Mouse (Mus musculus) retina, adult 2 months (tissue): Measurements from ENCODE around the gene Cabp7.

ENCODE experiments used
- DNase-seq: peaks from one replicate; pipeline ENCODE4 v3.0.0-alpha.2; 2012; ENCODE audit warnings: low read depth, low spot score

Gene Cabp7

DNA sequence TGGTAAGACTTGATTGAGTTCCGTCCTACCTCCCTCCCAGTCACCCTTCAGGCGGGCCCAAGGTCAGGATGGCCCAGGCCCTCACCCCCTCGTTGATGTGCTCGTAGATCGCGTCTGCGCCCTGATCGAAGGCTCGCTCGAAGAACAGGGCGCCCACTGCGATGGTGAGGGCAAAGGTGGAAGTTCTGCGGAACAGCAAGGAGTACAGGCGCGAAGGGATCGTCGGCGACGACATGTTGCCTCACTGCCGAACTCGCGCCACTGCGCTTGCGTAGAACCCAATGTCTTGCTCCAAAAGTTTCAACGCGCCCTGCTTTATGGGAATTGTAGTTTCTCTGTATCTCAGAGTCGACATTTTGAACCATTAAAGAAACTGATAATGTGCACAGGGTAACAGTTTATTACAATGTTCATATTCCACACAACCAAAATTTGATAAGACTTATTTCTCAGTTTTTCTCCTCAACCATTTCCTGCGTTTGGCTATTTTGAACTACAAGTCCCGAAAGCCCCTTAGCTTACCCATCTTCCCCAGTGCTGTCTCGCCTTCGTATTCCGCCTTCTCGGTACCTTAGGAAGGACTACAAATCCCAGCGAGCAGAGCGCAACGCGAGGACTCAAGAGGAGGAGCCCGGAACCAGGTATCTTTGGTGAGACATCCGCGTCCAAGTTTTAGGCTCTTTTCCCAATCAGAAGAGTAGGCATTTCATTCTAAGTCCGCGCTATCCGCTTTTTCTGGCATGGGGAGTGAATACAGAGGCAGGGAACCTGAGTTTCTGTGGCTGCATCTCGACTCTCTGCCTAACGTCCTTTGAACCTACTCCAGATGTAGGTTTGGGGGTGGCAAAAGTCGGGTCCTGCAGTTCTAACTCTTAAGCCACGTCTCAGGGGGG lies 42.3 kb downstream of the Cabp7 start, which contains the start of the genes Uqcr10 and Zmat5:
Gene Uqcr10, minus strand, starts transcription at position 271 of the 893 bp plus-strand sequence.
Gene Zmat5, plus strand, starts transcription at position 607 of the 893 bp plus-strand sequence.
- peak; percentile 89 for DNase-seq

DNA sequence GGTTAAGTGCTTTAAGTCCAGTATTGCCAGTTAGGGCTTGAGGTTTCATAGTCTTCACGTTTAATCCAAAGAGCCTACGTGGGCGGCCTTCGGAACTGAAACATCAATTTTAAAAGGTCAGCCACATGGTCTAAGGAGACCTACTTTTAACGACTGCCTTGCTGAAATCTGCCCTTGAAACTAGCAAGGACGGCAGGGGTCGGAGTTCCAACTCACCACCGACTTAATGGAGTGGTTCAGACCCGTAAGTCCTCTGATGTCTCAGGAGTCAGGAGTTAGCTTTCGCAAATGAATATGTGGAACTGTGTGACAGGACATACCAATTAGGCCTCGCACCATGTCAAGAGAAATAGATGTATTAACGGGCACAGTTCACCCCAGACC lies 42.9 kb downstream of the Cabp7 start:
- DNase-seq = no peak

DNA sequence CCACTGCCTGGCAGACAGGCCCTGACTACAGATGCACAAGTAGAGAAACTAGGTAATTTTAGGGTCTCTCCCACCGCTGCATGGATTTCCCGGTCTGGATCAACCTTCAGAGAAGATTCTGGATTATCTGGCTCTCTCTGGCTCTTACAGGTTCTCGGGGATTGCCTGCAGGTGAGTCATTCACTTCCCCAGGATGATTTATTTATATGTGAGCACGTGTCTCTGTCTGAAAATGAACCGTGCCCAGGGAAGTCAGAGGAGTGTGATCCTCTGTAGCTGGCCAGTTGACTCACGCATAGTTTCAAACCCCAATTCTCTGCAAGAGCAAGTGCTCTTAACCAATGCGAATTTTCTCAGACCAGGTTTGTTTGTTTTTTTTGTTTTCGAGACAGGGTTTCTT lies 45.9 kb downstream of the Cabp7 start:
- DNase-seq = no peak

DNA sequence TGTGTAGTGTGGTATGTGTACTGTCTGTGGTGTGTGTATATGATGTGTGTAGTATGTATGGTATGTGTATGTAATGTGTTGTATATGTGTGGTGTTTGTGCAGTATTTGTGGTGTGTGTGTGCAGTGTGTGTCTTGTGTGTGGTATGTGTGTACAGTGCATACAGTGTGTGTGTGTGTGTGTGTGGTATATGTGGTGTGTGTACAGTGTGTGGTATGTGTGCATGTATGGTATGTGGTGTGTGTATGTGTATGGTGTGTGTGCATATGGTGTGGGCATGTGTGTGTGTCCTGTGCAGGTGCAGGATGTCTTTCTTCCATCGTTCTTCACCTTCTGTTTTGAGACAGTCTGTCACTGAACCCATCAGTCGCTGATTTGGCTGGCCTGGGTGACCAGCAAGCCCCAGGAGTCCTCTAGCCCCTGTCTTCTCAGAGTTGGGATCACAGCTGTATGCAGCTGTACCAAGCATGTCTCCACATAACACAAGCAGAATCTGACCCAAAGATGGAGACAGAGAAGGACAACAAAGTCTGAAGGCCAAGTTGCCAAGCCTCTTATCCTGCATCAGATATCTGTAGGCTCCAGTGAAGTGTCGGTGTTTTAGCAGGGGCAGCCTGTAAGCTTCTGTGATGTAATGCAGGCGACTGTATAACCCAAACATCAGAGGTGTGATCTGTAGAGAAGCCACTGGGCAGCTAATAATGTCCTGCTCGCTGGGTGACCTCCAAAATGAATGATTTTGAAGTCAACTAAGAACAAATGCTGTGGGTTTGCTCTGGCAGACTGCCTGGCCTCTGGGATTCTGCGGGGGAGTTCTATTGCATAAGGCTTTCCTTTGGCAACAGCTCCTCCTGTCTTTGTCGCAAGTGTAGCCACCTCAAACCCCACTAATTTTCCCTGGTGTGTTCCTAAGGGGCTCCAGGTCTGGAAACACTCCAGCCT lies 49.3 kb downstream of the Cabp7 start:
- DNase-seq = no peak

DNA sequence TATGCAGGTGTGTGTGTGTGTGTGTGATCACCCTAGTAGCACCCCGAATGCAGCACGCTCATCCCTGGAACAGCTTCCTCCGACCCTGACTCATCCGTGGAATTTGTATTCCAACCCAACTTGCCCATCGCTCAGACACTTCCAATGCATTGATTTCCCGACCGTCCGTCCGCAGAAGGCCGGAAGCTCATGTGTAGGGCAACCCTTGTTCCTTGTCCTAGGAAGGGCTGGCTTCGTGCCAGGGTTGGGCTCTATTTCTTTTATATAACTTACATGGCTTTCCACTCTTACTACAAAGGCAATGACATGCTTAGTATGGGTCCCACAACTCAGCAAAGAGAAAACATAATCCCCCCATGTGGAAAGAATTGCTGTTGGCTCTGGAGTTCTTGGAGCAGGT lies 54.4 kb downstream of the Cabp7 start:
- DNase-seq = no peak

DNA sequence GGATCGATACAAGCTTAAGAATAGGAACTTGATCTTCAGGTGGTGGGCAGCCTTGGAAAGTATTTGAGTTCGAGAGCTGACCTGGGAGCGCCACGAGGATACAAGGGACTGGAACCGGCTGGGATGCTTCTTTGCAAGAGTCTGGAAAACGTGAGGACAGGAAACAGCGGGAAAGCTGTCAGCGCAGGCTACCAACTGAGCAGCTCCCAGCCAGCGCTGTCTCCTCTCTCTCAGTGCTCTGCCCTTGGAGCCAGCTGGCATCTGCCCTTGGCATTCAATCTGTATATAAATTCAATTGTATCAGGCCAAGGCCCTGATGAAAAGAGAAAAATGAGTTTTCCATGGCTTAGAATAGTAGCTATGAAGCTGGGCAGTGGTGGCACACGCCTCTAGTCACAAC lies 55.4 kb downstream of the Cabp7 start:
- DNase-seq = no peak

DNA sequence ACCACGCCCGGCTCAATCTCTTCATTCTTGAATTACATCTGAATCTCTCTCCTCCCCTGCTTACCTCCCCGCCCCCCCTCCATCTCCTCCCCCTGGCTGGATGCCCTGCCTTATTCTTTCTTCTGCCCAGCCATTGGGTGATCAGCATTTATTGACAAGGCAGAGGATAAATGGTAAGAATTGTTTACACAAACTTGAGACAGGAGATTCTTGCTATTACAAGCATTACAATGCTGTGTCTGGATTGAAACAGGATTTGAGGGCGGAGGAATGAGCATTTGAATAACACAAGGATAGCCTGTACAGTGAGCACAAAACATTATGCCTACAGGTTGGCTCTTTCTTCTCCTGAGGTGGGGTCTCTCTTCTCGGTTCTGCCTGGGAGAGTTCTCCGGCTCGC lies 56.2 kb downstream of the Cabp7 start:
- DNase-seq = no peak

DNA sequence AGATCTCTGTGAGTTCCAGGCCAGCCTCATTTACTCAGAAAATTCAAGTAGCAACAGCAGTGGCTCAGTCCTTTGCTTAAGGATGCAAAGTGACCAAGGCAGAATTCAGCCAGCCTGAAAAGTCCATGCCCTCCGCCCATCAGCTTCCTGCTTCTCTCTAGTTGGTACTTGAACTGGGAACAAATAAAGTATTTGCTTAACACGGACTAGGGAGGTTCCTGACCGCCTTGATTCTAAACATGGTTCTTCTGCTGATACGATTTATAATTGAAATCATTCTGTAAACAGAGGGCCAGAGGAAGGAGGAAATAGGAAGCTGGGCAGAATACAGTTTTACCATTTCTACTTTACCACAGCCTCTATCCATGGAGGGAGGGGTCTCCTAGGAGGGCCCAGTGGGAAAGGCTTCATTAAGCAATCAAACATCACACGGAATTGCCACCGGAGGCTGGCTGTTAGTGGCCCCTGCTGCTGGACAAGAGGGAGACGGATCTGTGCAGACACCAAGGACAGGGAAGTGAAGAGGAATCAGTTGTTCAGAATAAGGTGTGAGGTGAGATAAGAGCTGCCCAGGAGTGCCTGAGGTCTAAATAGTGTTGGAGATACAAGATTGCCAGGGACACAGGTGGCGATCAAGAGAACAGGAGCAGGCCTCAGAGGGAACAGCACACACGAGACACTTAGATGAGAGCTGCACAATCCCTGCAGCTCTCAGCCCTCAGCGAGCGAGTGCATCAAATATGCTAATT lies 57.8 kb downstream of the Cabp7 start:
- DNase-seq = no peak

DNA sequence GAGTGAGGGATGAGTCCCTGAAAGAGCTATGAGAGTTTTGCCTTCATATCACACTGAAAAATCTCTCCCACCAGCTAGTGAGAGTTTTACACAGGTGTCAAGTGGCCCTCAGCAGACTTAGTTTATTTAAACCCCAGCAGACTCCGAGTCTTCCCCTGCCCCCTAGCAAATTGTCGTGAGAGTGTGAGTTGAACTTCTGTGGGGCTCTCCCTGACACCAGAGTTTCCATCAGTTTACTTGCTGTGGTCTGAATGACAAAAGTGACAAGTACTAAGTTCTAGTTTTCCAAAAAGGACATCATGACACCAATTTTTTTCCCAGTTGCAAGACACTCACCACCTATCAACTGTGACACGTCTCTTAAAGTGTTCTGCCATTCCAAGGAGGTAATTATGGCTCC lies 58.7 kb downstream of the Cabp7 start:
- DNase-seq = no peak

DNA sequence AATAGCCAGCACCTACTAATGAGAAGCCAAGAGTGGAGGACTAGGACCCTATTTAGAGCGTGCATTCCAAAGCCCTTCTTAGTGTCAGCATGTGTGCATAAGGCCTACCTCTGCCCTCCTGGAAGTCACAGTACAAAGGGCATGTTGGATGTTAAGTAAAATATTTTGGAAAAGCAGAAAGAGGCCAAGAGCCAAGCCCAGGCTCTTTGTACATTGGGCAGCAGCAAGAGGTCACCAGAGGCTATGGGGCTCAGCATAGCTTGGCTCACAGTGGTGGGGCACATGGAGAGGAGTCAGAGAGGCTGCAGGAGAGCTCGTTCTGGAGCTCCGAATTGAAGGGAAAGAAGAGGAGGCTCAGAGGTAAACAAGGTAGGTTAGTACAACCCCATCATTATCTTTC lies 59.6 kb downstream of the Cabp7 start:
- DNase-seq = no peak
